Mouse (Mus musculus): Measurements from ENCODE around the gene Slc7a6os. TPM values are rescaled to one million over a fixed set of nuclear protein-coding genes. Genes with fewer than 3 reads are reported as not detected.

Slc7a6os gene
- polyA plus RNA-seq, 1 experiment from 2014 or later: 34.5 TPM

- peak overlapping the region; percentile 58 for H3K4me3 ChIP-seq (ENCODE audit: low read depth, low read length)
- ATAC-seq (replicated peaks; ENCODE audit: low FRiP score, low TSS enrichment, low read depth) (peak; percentile 57), DNase-seq (ENCODE audit: low spot score) (peak; percentile 74)
- H3K4me1 ChIP-seq (replicated peaks; ENCODE audit: control insufficient read depth, insufficient read depth, low read length): peaks cover 4% of the 10 kb centered on the region; the same call in 1 of the 2 replicates
- 0 out of 2 replicates have a peak, but pooled peaks cover 4% of the 10 kb centered on the region for H3K36me3 ChIP-seq (ENCODE audit: control insufficient read depth, insufficient read depth, low read length)
- WGBS: under 1% methylated on average over 54 of the region's 54 CpGs
- peak overlapping the region; percentile 64 for H3K9ac ChIP-seq (ENCODE audit: low read length)
- H3K4me2 ChIP-seq (ENCODE audit: low read length): peak overlapping the region; percentile 93
- peak overlapping the region; percentile 69 for H3K27ac ChIP-seq (ENCODE audit: low read depth)
- H3K9me3 ChIP-seq (ENCODE audit: control insufficient read depth, low read length): no peaks in the 10 kb centered on the region
- H3K27me3 ChIP-seq (replicated peaks; ENCODE audit: control insufficient read depth, insufficient read depth, low read length): no peaks in the 10 kb centered on the region
These were observed 41.5 kb downstream of the Slc7a6os start for GRCm38 (mm10) chr8:106169017-106169933.

GRCm38 (mm10) chr8:106168356-106169016, 42.2 kb downstream of the Slc7a6os start, which contains the start of gene Slc7a6:
Slc7a6 (plus strand) TSS chr8:106168857.
- WGBS: under 1% methylated on average over 52 of the region's 59 CpGs

GRCm38 (mm10) chr8:106165460-106165859, 45.3 kb downstream of the Slc7a6os start:
- H3K9ac ChIP-seq (ENCODE audit: low read length): no peak overlapping the region
- ATAC-seq (replicated peaks; ENCODE audit: low FRiP score, low TSS enrichment, low read depth) (no peak), DNase-seq (ENCODE audit: low spot score) (peak; percentile 86)
- H3K4me3 ChIP-seq (ENCODE audit: low read depth, low read length): no peak overlapping the region
- peaks cover 4% of the 10 kb centered on the region; the same call in 1 of the 2 replicates for H3K4me1 ChIP-seq (replicated peaks; ENCODE audit: control insufficient read depth, insufficient read depth, low read length)
- H3K36me3 ChIP-seq (ENCODE audit: control insufficient read depth, insufficient read depth, low read length): peaks cover 41% of the 10 kb centered on the region
- no peaks in the 10 kb centered on the region for H3K27me3 ChIP-seq (replicated peaks; ENCODE audit: control insufficient read depth, insufficient read depth, low read length)
- 50% methylated on average over 4 of the region's 4 CpGs for WGBS
- no peaks in the 10 kb centered on the region for H3K9me3 ChIP-seq (ENCODE audit: control insufficient read depth, low read length)
- H3K4me2 ChIP-seq (ENCODE audit: low read length): no peak overlapping the region
- H3K27ac ChIP-seq (ENCODE audit: low read depth): no peak overlapping the region

More at GRCm38 (mm10) chr8:106168356-106169016, 42.2 kb downstream of the Slc7a6os start, which contains the start of gene Slc7a6:
- Histone ChIP-seq H3K4me2 (ENCODE audit: low read length) (peak within 1 kb of the TSS; percentile 93), H3K9me3 (ENCODE audit: control insufficient read depth, low read length) (no peaks in the 10 kb centered on the region), H3K27ac (ENCODE audit: low read depth) (peak within 1 kb of the TSS; percentile 69), H3K27me3 (replicated peaks; ENCODE audit: control insufficient read depth, insufficient read depth, low read length) (no peaks in the 10 kb centered on the region), H3K4me1 (replicated peaks; ENCODE audit: control insufficient read depth, insufficient read depth, low read length) (peaks cover 4% of the 10 kb centered on the region; the same call in 1 of the 2 replicates), H3K9ac (ENCODE audit: low read length) (peak within 1 kb of the TSS; percentile 64), H3K4me3 (ENCODE audit: low read depth, low read length) (peak within 1 kb of the TSS; percentile 58), H3K36me3 (ENCODE audit: control insufficient read depth, insufficient read depth, low read length) (peaks cover 12% of the 10 kb centered on the region)
- ATAC-seq (replicated peaks; ENCODE audit: low FRiP score, low TSS enrichment, low read depth) (peak; percentile 87), DNase-seq (ENCODE audit: low spot score) (peak; percentile 89)

DNA sequence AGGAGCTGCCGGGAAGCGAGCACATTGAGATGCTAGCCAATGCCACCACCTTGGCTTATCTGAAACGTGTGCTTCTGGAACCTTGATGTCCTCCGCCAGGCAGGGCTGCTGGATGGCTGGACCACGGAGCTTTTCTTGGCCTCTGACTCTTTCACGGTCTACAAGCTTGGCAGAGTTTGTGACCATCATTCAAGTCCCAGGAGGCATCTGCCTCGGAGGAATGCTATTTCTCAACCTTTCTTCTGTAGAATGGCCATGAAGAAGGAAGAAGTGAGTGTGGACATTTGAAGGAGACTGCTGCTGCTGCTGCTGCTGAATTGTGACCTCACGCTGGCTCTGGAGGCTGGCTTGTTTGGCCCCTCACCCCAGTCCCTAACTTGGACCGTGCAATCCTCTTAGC, 47.5 kb downstream of the Slc7a6os start:
- Histone ChIP-seq H3K36me3 (ENCODE audit: control insufficient read depth, insufficient read depth, low read length) (peaks cover 45% of the 10 kb centered on the region), H3K27me3 (replicated peaks; ENCODE audit: control insufficient read depth, insufficient read depth, low read length) (no peaks in the 10 kb centered on the region), H3K9me3 (ENCODE audit: control insufficient read depth, low read length) (no peaks in the 10 kb centered on the region), H3K4me1 (replicated peaks; ENCODE audit: control insufficient read depth, insufficient read depth, low read length) (no peaks in the 10 kb centered on the region), H3K4me2 (ENCODE audit: low read length) (no peak overlapping the region), H3K27ac (ENCODE audit: low read depth) (no peak overlapping the region), H3K4me3 (ENCODE audit: low read depth, low read length) (no peak overlapping the region), H3K9ac (ENCODE audit: low read length) (no peak overlapping the region)
- no peak for DNase-seq (ENCODE audit: low spot score)
- no peak for ATAC-seq (replicated peaks; ENCODE audit: low FRiP score, low TSS enrichment, low read depth)
- WGBS: 89% methylated on average over 9 of the region's 9 CpGs

DNA sequence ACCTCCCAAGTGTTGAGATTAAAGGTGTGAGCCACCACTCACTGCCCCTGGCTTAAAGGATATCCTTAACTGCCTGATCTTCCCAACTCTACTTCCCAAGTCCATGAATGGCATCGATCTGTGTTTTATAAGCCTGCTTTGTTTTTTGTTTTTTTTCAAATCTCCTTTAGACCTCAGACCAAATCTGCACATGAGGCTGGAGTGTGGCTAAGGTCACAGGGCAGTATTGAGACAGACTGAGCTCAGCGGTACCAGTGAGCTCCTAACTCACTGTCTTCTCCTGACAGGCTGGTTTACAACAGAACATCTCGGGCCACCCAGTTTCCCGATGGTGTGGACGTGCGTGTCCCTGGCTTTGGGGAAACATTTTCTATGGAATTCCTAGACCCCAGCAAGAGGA, 50.9 kb downstream of the Slc7a6os start:
- Histone ChIP-seq H3K27ac (ENCODE audit: low read depth) (no peak overlapping the region), H3K27me3 (replicated peaks; ENCODE audit: control insufficient read depth, insufficient read depth, low read length) (no peaks in the 10 kb centered on the region), H3K9me3 (ENCODE audit: control insufficient read depth, low read length) (no peaks in the 10 kb centered on the region), H3K4me3 (ENCODE audit: low read depth, low read length) (no peak overlapping the region), H3K4me2 (ENCODE audit: low read length) (no peak overlapping the region), H3K36me3 (ENCODE audit: control insufficient read depth, insufficient read depth, low read length) (peaks cover 57% of the 10 kb centered on the region), H3K9ac (ENCODE audit: low read length) (no peak overlapping the region), H3K4me1 (replicated peaks; ENCODE audit: control insufficient read depth, insufficient read depth, low read length) (no peaks in the 10 kb centered on the region)
- WGBS: 87% methylated on average over 6 of the region's 6 CpGs
- DNase-seq (ENCODE audit: low spot score) (no peak), ATAC-seq (replicated peaks; ENCODE audit: low FRiP score, low TSS enrichment, low read depth) (no peak)

- no peak for ATAC-seq (replicated peaks; ENCODE audit: low FRiP score, low TSS enrichment, low read depth)
- Histone ChIP-seq H3K27me3 (replicated peaks; ENCODE audit: control insufficient read depth, insufficient read depth, low read length) (no peaks in the 10 kb centered on the region), H3K4me1 (replicated peaks; ENCODE audit: control insufficient read depth, insufficient read depth, low read length) (no peaks in the 10 kb centered on the region), H3K9ac (ENCODE audit: low read length) (no peak overlapping the region), H3K27ac (ENCODE audit: low read depth) (no peak overlapping the region), H3K36me3 (ENCODE audit: control insufficient read depth, insufficient read depth, low read length) (peaks cover 51% of the 10 kb centered on the region), H3K4me2 (ENCODE audit: low read length) (no peak overlapping the region), H3K4me3 (ENCODE audit: low read depth, low read length) (no peak overlapping the region), H3K9me3 (ENCODE audit: control insufficient read depth, low read length) (no peaks in the 10 kb centered on the region)
- 90% methylated on average over 10 of the region's 10 CpGs for WGBS
- DNase-seq (ENCODE audit: low spot score): no peak
These were observed 52.4 kb downstream of the Slc7a6os start for GRCm38 (mm10) chr8:106158381-106158780.

- H3K4me3 ChIP-seq (ENCODE audit: low read depth, low read length): no peak overlapping the region
- WGBS: 86% methylated on average over 1 of the region's 1 CpGs
- no peaks in the 10 kb centered on the region for H3K27me3 ChIP-seq (replicated peaks; ENCODE audit: control insufficient read depth, insufficient read depth, low read length)
These were observed 53.3 kb downstream of the Slc7a6os start for GRCm38 (mm10) chr8:106157419-106157818.

DNA sequence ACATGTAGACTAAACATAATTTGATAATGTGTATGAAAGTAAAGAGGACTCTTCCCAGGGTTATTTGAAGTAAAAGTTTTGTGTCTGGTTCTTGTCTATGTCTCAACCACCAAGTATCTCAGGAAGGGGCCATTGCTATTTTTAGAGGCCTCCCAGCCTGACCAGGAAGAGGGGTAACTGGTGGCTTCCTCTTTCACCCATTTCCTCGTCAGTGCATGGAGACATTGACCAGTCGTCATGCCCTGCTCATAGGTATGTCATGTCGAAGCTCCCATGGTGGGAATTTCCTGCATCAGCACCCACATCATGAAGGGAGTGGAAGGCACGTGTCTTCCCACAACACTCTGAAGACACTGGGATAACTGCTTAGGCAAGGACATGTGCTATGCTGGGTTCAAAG, 57.9 kb downstream of the Slc7a6os start:
- Histone ChIP-seq H3K4me1 (replicated peaks; ENCODE audit: control insufficient read depth, insufficient read depth, low read length) (peaks cover 7% of the 10 kb centered on the region; the same call in 1 of the 2 replicates), H3K4me3 (ENCODE audit: low read depth, low read length) (no peak overlapping the region), H3K27me3 (replicated peaks; ENCODE audit: control insufficient read depth, insufficient read depth, low read length) (no peaks in the 10 kb centered on the region), H3K27ac (ENCODE audit: low read depth) (no peak overlapping the region), H3K36me3 (ENCODE audit: control insufficient read depth, insufficient read depth, low read length) (peaks cover 19% of the 10 kb centered on the region), H3K9me3 (ENCODE audit: control insufficient read depth, low read length) (no peaks in the 10 kb centered on the region), H3K4me2 (ENCODE audit: low read length) (no peak overlapping the region), H3K9ac (ENCODE audit: low read length) (no peak overlapping the region)
- ATAC-seq (replicated peaks; ENCODE audit: low FRiP score, low TSS enrichment, low read depth): no peak
- 68% methylated on average over 4 of the region's 4 CpGs for WGBS
- DNase-seq (ENCODE audit: low spot score): no peak

More at GRCm38 (mm10) chr8:106157419-106157818, 53.3 kb downstream of the Slc7a6os start:
- H3K9ac ChIP-seq (ENCODE audit: low read length): no peak overlapping the region
- ATAC-seq (replicated peaks; ENCODE audit: low FRiP score, low TSS enrichment, low read depth): no peak
- H3K27ac ChIP-seq (ENCODE audit: low read depth): no peak overlapping the region
- no peak for DNase-seq (ENCODE audit: low spot score)
- no peaks in the 10 kb centered on the region for H3K9me3 ChIP-seq (ENCODE audit: control insufficient read depth, low read length)
- H3K4me2 ChIP-seq (ENCODE audit: low read length): no peak overlapping the region
- H3K36me3 ChIP-seq (ENCODE audit: control insufficient read depth, insufficient read depth, low read length): peaks cover 42% of the 10 kb centered on the region
- H3K4me1 ChIP-seq (replicated peaks; ENCODE audit: control insufficient read depth, insufficient read depth, low read length): no peaks in the 10 kb centered on the region

Measured in intestine, embryonic 14.5 days (tissue).